In the genomic region with DNA sequence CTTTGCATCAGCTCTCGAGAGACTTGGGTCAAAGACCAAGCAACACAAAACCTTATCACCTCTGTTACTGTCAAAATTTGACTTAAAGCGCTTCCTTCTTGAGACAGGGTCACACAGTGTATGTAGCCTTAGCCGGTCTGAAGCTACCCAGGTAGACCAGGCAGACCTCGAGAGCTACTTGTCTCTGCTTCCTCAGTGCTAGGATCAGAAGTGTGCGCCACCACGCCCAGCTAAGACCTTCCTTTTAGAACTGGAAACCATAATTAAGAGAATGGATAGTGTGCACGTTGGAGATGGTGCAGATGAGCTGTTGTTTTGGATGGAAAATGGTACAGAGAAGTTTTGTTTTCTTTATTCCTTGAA, we compare ENCODE assay signal across 8 mouse cellular contexts. TPM values are rescaled to one million over a fixed set of nuclear protein-coding genes. Genes with fewer than 3 reads are reported as not detected.
DNase-seq lines count a peak whose midpoint lies in the region; ATAC-seq and TF ChIP-seq lines count a peak whose summit lies in the region.

No protein-coding gene starts in this region.

- ATAC-seq in frontal cortex, adult (ENCODE audit: low TSS enrichment): peak; percentile 44
- peak; percentile 38 for ATAC-seq in CD4-positive, CD25-positive, alpha-beta regulatory T cell, adult 4 months
- ATAC-seq in erythroid progenitor cell, adult 5-6 weeks (replicated peaks; ENCODE audit: low FRiP score, poor library complexity, severe bottlenecking): peak; percentile 56

- DNase-seq in frontal cortex, postnatal 14 days (ENCODE audit: low spot score in 2 of 2): no peak
- DNase-seq in liver: peak; percentile 47
- no peak for DNase-seq in ovary, postnatal 14 days (ENCODE audit: low spot score)
- DNase-seq in embryo, embryonic 10 days (ENCODE audit: low spot score): no peak

- H3K27me3 ChIP-seq in small intestine, adult 2 months (ENCODE audit: control insufficient read depth, insufficient read depth, low read length): no peaks in the 10 kb centered on the region

- peak overlapping the region; percentile 96 for H3K27ac ChIP-seq in small intestine, adult 2 months (ENCODE audit: insufficient read depth, low read depth, low read length)

- no peaks in the 10 kb centered on the region for H3K36me3 ChIP-seq in small intestine, adult 2 months (ENCODE audit: control insufficient read depth, insufficient read depth, low read length)

- H3K4me1 ChIP-seq in small intestine, adult 2 months (ENCODE audit: control insufficient read depth, insufficient read depth, insufficient read length, low read length): no peaks in the 10 kb centered on the region; the same call in 1 of the 2 replicates

- peak overlapping the region; percentile 85 for H3K4me3 ChIP-seq in small intestine, adult 2 months (ENCODE audit: low read depth, low read length)

- no peak for TF ChIP-seq CTCF in small intestine, adult 2 months (IDR thresholded peaks at IDR 0.05; ENCODE audit: extremely low read depth, insufficient read length, insufficient replicate concordance, low read depth, low read length)

- 3% methylated on average over 7 of the region's 7 CpGs for WGBS in small intestine, adult 2 months

- TF ChIP-seq POLR2A in small intestine, adult 2 months (IDR thresholded peaks at IDR 0.05; ENCODE audit: low read depth, low read length): no peak

RNA-seq across cellular contexts. Expression of gene Insig2, which starts 4.2 kb away (rescaled TPM):
- polyA plus RNA-seq in CD4-positive, CD25-positive, alpha-beta regulatory T cell, adult 4 months (2017; shearing (Covaris generic)): 10 to 100 TPM; 37.0 to 58.8 TPM
- total RNA-seq in erythroid progenitor cell, adult 5-6 weeks (2015; ENCODE audit: low replicate concordance): 6.1 and 10.5 TPM in 2 replicates
- 4.7 and 18.9 TPM in 2 replicates for total RNA-seq in erythroid progenitor cell, adult 5-6 weeks (2017; ENCODE audit: low replicate concordance)
- 11.2 and 26.9 TPM in 2 replicates for polyA plus RNA-seq in small intestine, adult 2 months (2012; rRNA removed)
